Mouse (Mus musculus) MEL (cell line): ENCODE results near the gene Tmpo. TPM values are rescaled to one million over a fixed set of nuclear protein-coding genes. Genes with fewer than 3 reads are reported as not detected.

Experiments
- DNase-seq: peaks from one replicate; pipeline ENCODE4 v3.0.0; 2011; ENCODE audit warnings: low read depth, low spot score
- H3K27ac ChIP-seq: 2 replicates; pipeline ENCODE4 v1.5.1; 2012; ENCODE audit warnings: low read depth, mild to moderate bottlenecking, control low read depth, low read length, moderate library complexity; ENCODE audit not compliant: control insufficient read depth
- H3K27me3 ChIP-seq, 2 experiments: fragments of 150-350 bp in 1 of 2; sonication (generic) in 1 of 2; 2 replicates each; pipeline ENCODE4 v1.6.1; 2012; ENCODE audit warnings: low read length in 2 of 2, mild to moderate bottlenecking in 2 of 2, improper control_type of control experiment in 1 of 2, moderate library complexity in 1 of 2; ENCODE audit not compliant: insufficient read depth in 2 of 2, control insufficient read depth in 1 of 2
- H3K36me3 ChIP-seq, 2 experiments: 2 replicates each; pipeline ENCODE4 v1.6.1; 2012 to 2014; ENCODE audit warnings: low read length in 2 of 2, improper control_type of control experiment in 1 of 2, inconsistent platforms in 1 of 2, mild to moderate bottlenecking in 1 of 2; ENCODE audit not compliant: insufficient read depth in 2 of 2, control insufficient read depth in 1 of 2
- H3K4me1 ChIP-seq, 2 experiments: fragments of 150-350 bp in 1 of 2; sonication (generic) in 1 of 2; 2 replicates each; pipeline ENCODE4 v1.6.1; 2012; ENCODE audit warnings: low read length in 2 of 2, improper control_type of control experiment in 1 of 2, mild to moderate bottlenecking in 1 of 2; ENCODE audit not compliant: insufficient read depth in 2 of 2, control insufficient read depth in 1 of 2
- H3K4me3 ChIP-seq, 2 experiments: fragments of 150-350 bp in 1 of 2; sonication (generic) in 1 of 2; 2 replicates each; pipeline ENCODE4 v1.5.1; 2012; ENCODE audit warnings: low read depth in 2 of 2, low read length in 2 of 2, mild to moderate bottlenecking in 2 of 2, moderate library complexity in 2 of 2, control low read depth in 1 of 2, improper control_type of control experiment in 1 of 2; ENCODE audit not compliant: control insufficient read depth in 1 of 2, insufficient read depth in 1 of 2
- H3K79me2 ChIP-seq: 2 replicates; pipeline ENCODE4 v1.6.1; 2012; ENCODE audit warnings: mild to moderate bottlenecking, low read length, moderate library complexity; ENCODE audit not compliant: control insufficient read depth, poor library complexity, insufficient read depth
- H3K9ac ChIP-seq: 2 replicates; pipeline ENCODE4 v1.6.1; 2012; ENCODE audit warnings: low read depth, mild to moderate bottlenecking, control low read depth, low read length, moderate library complexity; ENCODE audit not compliant: control insufficient read depth, poor library complexity, severe bottlenecking
- H3K9me3 ChIP-seq: fragments of 150-350 bp; sonication (generic); replicated peaks from 2 replicates; pipeline ENCODE4 v1.6.1; 2012; ENCODE audit warnings: mild to moderate bottlenecking, low read length, improper control_type of control experiment, moderate library complexity; ENCODE audit not compliant: insufficient read depth
- BHLHE40 ChIP-seq: IDR thresholded peaks from 2 replicates; pipeline ENCODE4 v1.6.1; 2012; ENCODE audit warnings: low read depth, mild to moderate bottlenecking, inconsistent platforms, low read length, improper control_type of control experiment, borderline replicate concordance
- CHD2 ChIP-seq: IDR thresholded peaks from 2 replicates; pipeline ENCODE4 v1.6.1; 2011; ENCODE audit warnings: low read length, improper control_type of control experiment
- CTCF ChIP-seq, 3 experiments: IDR thresholded peaks in 2 of 3; conservative IDR thresholded peaks in 1 of 3; 2 replicates each; pipeline ENCODE4 v1.5.1; 2011 to 2012; ENCODE audit warnings: low read length in 3 of 3, low read depth in 2 of 3, mild to moderate bottlenecking in 2 of 3, improper control_type of control experiment in 1 of 3, inconsistent platforms in 1 of 3, mixed read lengths in 1 of 3, moderate library complexity in 1 of 3; ENCODE audit not compliant: control insufficient read depth in 1 of 3, insufficient read depth in 1 of 3, poor library complexity in 1 of 3, severe bottlenecking in 1 of 3
- E2F4 ChIP-seq: IDR thresholded peaks from 2 replicates; pipeline ENCODE4 v1.6.1; 2011; ENCODE audit warnings: low read depth, low read length, improper control_type of control experiment, borderline replicate concordance
- ETS1 ChIP-seq: IDR thresholded peaks from 2 replicates; pipeline ENCODE4 v1.6.1; 2012; ENCODE audit warnings: low read depth, mild to moderate bottlenecking, inconsistent platforms, low read length, improper control_type of control experiment, moderate library complexity
- GABPA ChIP-seq: IDR thresholded peaks from 2 replicates; pipeline ENCODE4 v1.6.1; 2012; ENCODE audit warnings: low read depth, mild to moderate bottlenecking, inconsistent platforms, low read length, improper control_type of control experiment, moderate library complexity
- JUND ChIP-seq: IDR thresholded peaks from 2 replicates; pipeline ENCODE4 v1.6.1; 2011; ENCODE audit warnings: low read depth, mild to moderate bottlenecking, improper control_type of control experiment, low read length
- KAT2A ChIP-seq: conservative IDR thresholded peaks from 2 replicates; pipeline ENCODE4 v1.6.1; 2012; ENCODE audit warnings: low read depth, low read length, improper control_type of control experiment, inconsistent platforms
- MAX ChIP-seq: IDR thresholded peaks from 2 replicates; pipeline ENCODE4 v1.6.1; 2011; ENCODE audit warnings: low read length, improper control_type of control experiment
- MAZ ChIP-seq: IDR thresholded peaks from 2 replicates; pipeline ENCODE4 v1.6.1; 2012; ENCODE audit warnings: low read depth, mild to moderate bottlenecking, inconsistent platforms, low read length, improper control_type of control experiment
- MXI1 ChIP-seq: IDR thresholded peaks from 2 replicates; pipeline ENCODE4 v1.6.1; 2011; ENCODE audit warnings: mild to moderate bottlenecking, low read depth, low read length, improper control_type of control experiment
- MYB ChIP-seq: IDR thresholded peaks from 2 replicates; pipeline ENCODE4 v1.6.1; 2011; ENCODE audit warnings: mild to moderate bottlenecking, low read depth, low read length, improper control_type of control experiment
- NRF1 ChIP-seq: IDR thresholded peaks from 2 replicates; pipeline ENCODE4 v1.6.1; 2014; ENCODE audit warnings: low read depth, mild to moderate bottlenecking, inconsistent platforms, low read length, improper control_type of control experiment, moderate library complexity; ENCODE audit not compliant: poor library complexity, insufficient read depth, severe bottlenecking
- POLR2A ChIP-seq, 2 experiments: IDR thresholded peaks; 2 replicates each; pipeline ENCODE4 v1.6.1; 2011 to 2012; ENCODE audit warnings: low read length in 2 of 2, mild to moderate bottlenecking in 2 of 2, control low read depth in 1 of 2, improper control_type of control experiment in 1 of 2, low read depth in 1 of 2, moderate library complexity in 1 of 2; ENCODE audit not compliant: control insufficient read depth in 1 of 2, insufficient read depth in 1 of 2, poor library complexity in 1 of 2
- POLR2AphosphoS2 ChIP-seq: IDR thresholded peaks from 2 replicates; pipeline ENCODE4 v1.6.1; 2011; ENCODE audit warnings: low read length, improper control_type of control experiment
- RAD21 ChIP-seq: IDR thresholded peaks from 2 replicates; pipeline ENCODE4 v1.6.1; 2011; ENCODE audit warnings: mild to moderate bottlenecking, low read depth, low read length, improper control_type of control experiment
- RCOR1 ChIP-seq: IDR thresholded peaks from 2 replicates; pipeline ENCODE4 v1.6.1; 2012; ENCODE audit warnings: low read depth, mild to moderate bottlenecking, inconsistent platforms, low read length, improper control_type of control experiment
- SMC3 ChIP-seq: IDR thresholded peaks from 2 replicates; pipeline ENCODE4 v1.6.1; 2011; ENCODE audit warnings: low read depth, low read length, improper control_type of control experiment
- TBP ChIP-seq: IDR thresholded peaks from 2 replicates; pipeline ENCODE4 v1.8.0; 2011; ENCODE audit warnings: low read depth, low read length, improper control_type of control experiment
- TCF12 ChIP-seq: IDR thresholded peaks from 2 replicates; pipeline ENCODE4 v1.6.1; 2014; ENCODE audit warnings: low read depth, mild to moderate bottlenecking, inconsistent platforms, low read length, improper control_type of control experiment, moderate library complexity
- USF1 ChIP-seq: IDR thresholded peaks from 2 replicates; pipeline ENCODE4 v1.6.1; 2014; ENCODE audit warnings: low read depth, mild to moderate bottlenecking, inconsistent platforms, low read length, improper control_type of control experiment, moderate library complexity
- USF2 ChIP-seq, 2 experiments: IDR thresholded peaks; 2 replicates each; pipeline ENCODE4 v1.6.1; 2011 to 2012; ENCODE audit warnings: improper control_type of control experiment in 2 of 2, low read length in 2 of 2, borderline replicate concordance in 1 of 2, inconsistent platforms in 1 of 2, low read depth in 1 of 2, mild to moderate bottlenecking in 1 of 2; ENCODE audit not compliant: insufficient read depth in 1 of 2
- ZKSCAN1 ChIP-seq: IDR thresholded peaks from 2 replicates; pipeline ENCODE4 v1.6.1; 2012; ENCODE audit warnings: low read depth, mild to moderate bottlenecking, inconsistent platforms, low read length, improper control_type of control experiment, moderate library complexity
- ZNF384 ChIP-seq: IDR thresholded peaks from 2 replicates; pipeline ENCODE4 v1.6.1; 2012; ENCODE audit warnings: low read depth, mild to moderate bottlenecking, inconsistent platforms, low read length, improper control_type of control experiment
- polyA plus RNA-seq, 2 experiments: library from polyadenylated mRNA; stranded (reverse) in 1 of 2; unstranded in 1 of 2; fragments of >175 nt in 1 of 2; fragments of >200 nt in 1 of 2; gene quantifications; 2 replicates each; pipeline versions ENCODE4 v1.2.1 to v1.2.4; 2012; ENCODE audit warnings: low replicate concordance in 2 of 2, low read depth in 1 of 2; ENCODE audit not compliant: insufficient read length in 2 of 2, insufficient read depth in 1 of 2, missing spikeins in 1 of 2
- total RNA-seq: library from RNA; depleted of rRNA; stranded (reverse); fragments of 300-350 nt; gene quantifications from 2 replicates; pipeline ENCODE4 v1.2.3, GENCODE M21; 2012

The Tmpo gene
- total and polyA plus RNA-seq, 3 experiments, result 211 to 219 (median 215) TPM

GRCm38 (mm10) chr10:91164491-91164890 lies 16.6 kb downstream of the Tmpo start:
- Histone ChIP-seq H3K36me3 (peaks cover 54 to 80% of the 10 kb centered on the region in 2 experiments), H3K4me3 (no peak overlapping the region), H3K27ac (peak overlapping the region; percentile 53), H3K27me3 (no peaks in the 10 kb centered on the region), H3K79me2 (peaks cover 51% of the 10 kb centered on the region), H3K9me3 (no peaks in the 10 kb centered on the region), H3K4me1 (peaks cover 47% of the 10 kb centered on the region in 2 experiments), H3K9ac (peak overlapping the region; percentile 5; the same call in 1 of the 2 replicates)
- DNase-seq, result peak; percentile 37
- TF ChIP-seq MAZ (no peak), ZNF384 (no peak), RCOR1 (no peak), CTCF (IDR thresholded peaks at IDR 0.05 in 2 of 3, conservative IDR thresholded peaks at IDR 0.05 in 1 of 3; ENCODE audit: control insufficient read depth in 1 of 3, insufficient read depth in 1 of 3, low read depth in 2 of 3, low read length in 3 of 3, poor library complexity in 1 of 3, severe bottlenecking in 1 of 3) (no peak), BHLHE40 (no peak), E2F4 (no peak), TBP (no peak), USF1 (peak; percentile 71), POLR2A (IDR thresholded peaks at IDR 0.05; ENCODE audit: control insufficient read depth in 1 of 2, insufficient read depth in 1 of 2, low read depth in 1 of 2, low read length in 2 of 2, poor library complexity in 1 of 2) (no peak), ETS1 (no peak), MXI1 (peak; percentile 84), NRF1 (no peak), CHD2 (no peak), KAT2A (no peak), SMC3 (no peak), GABPA (no peak), RAD21 (no peak), POLR2AphosphoS2 (no peak), ZKSCAN1 (no peak), MYB (no peak), TCF12 (no peak), MAX (0 out of 2 replicates have a peak, but pooled peaks have one; percentile 35), USF2 (IDR thresholded peaks at IDR 0.05; ENCODE audit: borderline replicate concordance in 1 of 2, insufficient read depth in 1 of 2, low read depth in 1 of 2, low read length in 2 of 2) (peak in 1 of 2 experiments; percentile 15; a peak in 1 of 4 replicates), JUND (no peak)
